Mouse (Mus musculus): ENCODE data around the gene Smbd1.

DNA sequence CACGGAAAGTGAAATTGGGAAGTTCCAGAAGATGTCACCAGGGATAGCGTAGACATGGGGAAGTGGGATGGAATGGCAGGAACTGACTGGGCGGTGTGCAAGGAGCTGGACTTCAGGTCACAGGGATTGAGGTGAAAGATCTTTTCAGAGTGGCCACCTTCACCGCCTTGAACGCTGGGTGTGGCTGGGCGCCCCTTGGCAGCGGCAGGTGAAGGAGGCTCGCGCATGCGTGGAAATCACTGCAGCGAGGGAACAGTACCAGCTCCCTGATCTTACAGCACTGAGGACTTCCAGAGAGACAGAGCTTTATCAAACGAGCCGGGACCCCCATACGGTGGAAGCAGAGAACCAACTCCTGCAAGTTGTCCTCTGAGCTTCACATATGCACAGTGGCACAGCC is 4.3 kb upstream of the Smbd1 start:
- TF ChIP-seq CTCF (IDR thresholded peaks at IDR 0.05; ENCODE audit: low read depth) (no peak), EP300 (IDR thresholded peaks at IDR 0.05; ENCODE audit: low read depth) (no peak)

Measured in heart, postnatal 0 days (tissue).